Comparison of ENCODE assay signal across 8 mouse cellular contexts in the genomic region with DNA sequence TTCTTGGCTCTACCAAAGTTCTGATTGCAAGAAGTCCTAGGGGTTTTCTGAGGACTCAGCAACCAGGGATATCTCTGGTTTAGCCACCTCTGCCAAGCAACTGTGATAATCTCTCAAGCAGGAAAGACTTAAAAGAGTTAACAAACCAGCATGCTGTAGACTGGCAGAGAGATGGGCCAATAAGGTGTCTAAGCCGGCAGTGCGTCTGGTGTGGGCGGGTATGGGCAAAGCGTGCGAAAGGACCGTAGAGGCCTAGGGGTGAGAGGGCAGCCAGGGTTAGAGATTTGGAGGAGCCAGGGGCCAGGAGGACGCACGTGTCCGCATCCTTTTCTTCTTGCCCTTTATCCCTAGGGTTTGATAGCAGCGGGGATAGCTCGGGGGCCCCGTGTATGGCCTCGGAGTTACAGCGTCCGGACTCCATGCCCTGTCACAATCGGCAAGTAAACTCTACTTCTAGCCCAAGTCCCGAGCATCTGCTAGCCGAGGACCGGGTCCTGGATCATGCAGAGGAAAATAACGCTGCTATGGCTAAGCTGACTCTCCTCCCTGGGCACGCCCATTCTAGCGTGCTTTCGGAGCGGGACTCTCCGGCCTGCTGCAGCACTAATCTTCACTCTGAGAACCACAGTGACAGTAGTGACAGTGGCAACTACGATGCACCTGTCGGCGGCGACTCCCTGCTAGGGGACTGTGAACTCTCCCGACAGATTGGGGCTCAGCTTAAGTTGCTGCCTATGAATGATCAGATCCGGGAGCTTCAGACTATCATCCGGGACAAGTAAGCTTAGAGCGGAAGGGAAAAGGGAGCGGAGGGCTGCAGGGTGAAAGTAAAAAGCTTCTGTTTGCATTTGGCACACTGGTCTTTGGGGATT. TPM values are rescaled to one million over a fixed set of nuclear protein-coding genes. Genes with fewer than 3 reads are reported as not detected.
DNase-seq lines count a peak whose midpoint lies in the region; ATAC-seq lines count a peak whose summit lies in the region.

Uprt (plus strand) TSS at position 247 of the 872 bp plus-strand sequence.

- no peaks in the 10 kb centered on the region for H3K9me3 ChIP-seq in hindbrain, embryonic 11.5 days (ENCODE audit: control insufficient read depth, low read length)

- H3K4me1 ChIP-seq in hindbrain, embryonic 11.5 days (replicated peaks; ENCODE audit: control insufficient read depth, insufficient read depth, low read length) = no peaks in the 10 kb centered on the region

- no peaks in the 10 kb centered on the region for H3K36me3 ChIP-seq in hindbrain, embryonic 11.5 days (ENCODE audit: control insufficient read depth, insufficient read depth, low read length)

- H3K9ac ChIP-seq in hindbrain, embryonic 11.5 days (ENCODE audit: low read depth, low read length) = peak within 1 kb of the TSS; percentile 55

- WGBS in hindbrain, embryonic 11.5 days = 17% methylated on average over 34 of the region's 34 CpGs

- peaks cover 8% of the 10 kb centered on the region; the same call in 1 of the 2 replicates for H3K27me3 ChIP-seq in hindbrain, embryonic 11.5 days (ENCODE audit: control insufficient read depth, insufficient read depth, low read length)

- H3K4me3 ChIP-seq in hindbrain, embryonic 11.5 days (ENCODE audit: low read depth, low read length) = peak within 1 kb of the TSS; percentile 40

- no peak within 1 kb of the TSS for H3K27ac ChIP-seq in hindbrain, embryonic 11.5 days (ENCODE audit: low read depth, low read length)

- peak; percentile 81 for DNase-seq in Muller cell, postnatal 12 days (ENCODE audit: inconsistent ontology term)
- DNase-seq in cerebellum, adult 9-11 months = peak; percentile 83
- peak; percentile 44 to 84 for DNase-seq in frontal cortex, adult 2 months (ENCODE audit: extremely low spot score in 1 of 2, low spot score in 1 of 2)
- DNase-seq in hindbrain, embryonic 11.5 days (ENCODE audit: low spot score) = peak; percentile 67
- DNase-seq in layer of hippocampus, postnatal 14 days (ENCODE audit: low spot score in 2 of 2) = peak; percentile 73 to 83
- DNase-seq in lung, postnatal 10 days = peak; percentile 90
- peak; percentile 62 for DNase-seq in ovary, postnatal 36 days (ENCODE audit: low spot score)
- peak; percentile 83 for DNase-seq in thymus, postnatal 14 days

- peak within 1 kb of the TSS; percentile 54 for H3K4me2 ChIP-seq in hindbrain, embryonic 11.5 days (replicated peaks; ENCODE audit: low read depth, low read length)

- ATAC-seq in hindbrain, embryonic 11.5 days (ENCODE audit: low FRiP score) = peak; percentile 98

RNA-seq across cellular contexts. Expression of gene Uprt, which starts in this region (rescaled TPM):
- 4.5 and 5.2 TPM in 2 replicates for polyA plus RNA-seq in frontal cortex, adult 2 months (2012; rRNA removed)
- polyA plus RNA-seq in hindbrain, embryonic 11.5 days (2014; fragmentation: Nextera tagmentation; extraction: Ambion mirVana) = 2.0 and 3.0 TPM in 2 replicates
- 10 to 100 TPM; 12.8 to 16.1 TPM for total RNA-seq in layer of hippocampus, postnatal 14 days (2021)
